Mouse (Mus musculus) bone marrow, adult 2 months (tissue): Measurements from ENCODE around the gene Dpy19l1.

ENCODE experiments used
- CTCF ChIP-seq: fragments of 200-500 bp; IDR thresholded peaks from 2 replicates; pipeline ENCODE4 v1.5.1; 2011; ENCODE audit warnings: low read length, control low read depth; ENCODE audit not compliant: control insufficient read depth, insufficient read depth
- POLR2A ChIP-seq: fragments of 200-500 bp; IDR thresholded peaks from 2 replicates; pipeline ENCODE4 v1.6.1; 2011; ENCODE audit warnings: low read depth, mild to moderate bottlenecking, control low read depth, low read length, borderline replicate concordance; ENCODE audit not compliant: control insufficient read depth

- TF ChIP-seq CTCF: no peak
- TF ChIP-seq POLR2A: no peak
Measured at GRCm38 (mm10) chr9:24410439-24410838, 92.5 kb downstream of the Dpy19l1 start.
